Mouse (Mus musculus) embryonic facial prominence, embryonic 11.5 days (tissue): ENCODE measurements around the gene Lrrc20. TPM values are rescaled to one million over a fixed set of nuclear protein-coding genes. Genes with fewer than 3 reads are reported as not detected.

Experiments
- ATAC-seq: fragments of 200-750 bp; cut with Nextera tagmentation; replicated peaks from 2 replicates; pipeline ENCODE4 v1.8.0; 2017; ENCODE audit warnings: low read depth; ENCODE audit not compliant: insufficient number of reproducible peaks, low FRiP score, low TSS enrichment
- DNase-seq: peaks from one replicate; pipeline ENCODE4 v3.0.0-alpha.2; 2015; ENCODE audit warnings: low spot score
- H3K27ac ChIP-seq: fragments of 300-500 bp; sonication (generic); replicated peaks from 2 replicates; pipeline ENCODE4 v1.5.1; 2014; ENCODE audit warnings: mild to moderate bottlenecking, low read depth, low read length, control low read depth
- H3K27me3 ChIP-seq: fragments of 300-500 bp; sonication (generic); 2 replicates; pipeline ENCODE4 v1.6.1; 2014; ENCODE audit warnings: mild to moderate bottlenecking, low read length, moderate library complexity, mixed read lengths; ENCODE audit not compliant: control insufficient read depth, insufficient read depth
- H3K36me3 ChIP-seq: fragments of 300-500 bp; sonication (generic); replicated peaks from 2 replicates; pipeline ENCODE4 v1.6.1; 2014; ENCODE audit warnings: low read depth, mild to moderate bottlenecking, low read length, moderate library complexity, mixed read lengths; ENCODE audit not compliant: control insufficient read depth, insufficient read depth
- H3K4me1 ChIP-seq: fragments of 300-500 bp; sonication (generic); 2 replicates; pipeline ENCODE4 v1.6.1; 2014; ENCODE audit warnings: low read length, mixed read lengths; ENCODE audit not compliant: control insufficient read depth, insufficient read depth
- H3K4me2 ChIP-seq: fragments of 300-500 bp; sonication (generic); 2 replicates; pipeline ENCODE4 v1.6.1; 2014; ENCODE audit warnings: low read depth, mild to moderate bottlenecking, control low read depth, low read length, moderate library complexity
- H3K4me3 ChIP-seq: fragments of 300-500 bp; sonication (generic); 2 replicates; pipeline ENCODE4 v1.5.1; 2014; ENCODE audit warnings: low read depth, low read length, control low read depth
- H3K9ac ChIP-seq: fragments of 300-500 bp; sonication (generic); replicated peaks from 2 replicates; pipeline ENCODE4 v1.6.1; 2014; ENCODE audit warnings: mild to moderate bottlenecking, control low read depth, low read length
- H3K9me3 ChIP-seq: fragments of 300-500 bp; sonication (generic); replicated peaks from 2 replicates; pipeline ENCODE4 v1.6.1; 2016; ENCODE audit warnings: mild to moderate bottlenecking, low read length, inconsistent platforms, mixed read lengths; ENCODE audit not compliant: control insufficient read depth
- WGBS: fragments of 180-500 bp; shearing (Covaris S2); extraction: QIAGEN DNeasy Blood & Tissue Kit; methylation state at CpG from one replicate; pipeline ENCODE4 v1.1.7; 2014; 5-methylcytosine and 5-hydroxymethylcytosine counted together
- polyA plus RNA-seq: library from polyadenylated mRNA; unstranded; fragments of >200 nt; fragmentation: Nextera tagmentation; extraction: Ambion mirVana; gene quantifications from 2 replicates; pipeline ENCODE4 v1.2.1, GENCODE M21; 2014

Lrrc20 gene
- polyA plus RNA-seq, 1 experiment from 2014 or later, result 11.1 TPM

- 4% methylated on average over 11 of the region's 11 CpGs for WGBS
- Histone ChIP-seq H3K4me2 (no peak overlapping the region), H3K36me3 (no peaks in the 10 kb centered on the region), H3K27ac (no peak overlapping the region), H3K27me3 (no peaks in the 10 kb centered on the region), H3K9ac (no peak overlapping the region), H3K4me3 (no peak overlapping the region), H3K4me1 (peaks cover 10% of the 10 kb centered on the region), H3K9me3 (no peaks in the 10 kb centered on the region)
- ATAC-seq, result 0 out of 2 replicates have a peak, but pooled peaks have one; percentile 42
- peak; percentile 87 for DNase-seq
Measured at GRCm38 (mm10) chr10:61492040-61492439, 16.4 kb downstream of the Lrrc20 start.

- ATAC-seq (no peak), DNase-seq (peak; percentile 71)
- Histone ChIP-seq H3K9me3 (no peaks in the 10 kb centered on the region), H3K9ac (peak overlapping the region; percentile 29; the same call in 1 of the 2 replicates), H3K4me3 (no peak overlapping the region), H3K27me3 (no peaks in the 10 kb centered on the region), H3K36me3 (no peaks in the 10 kb centered on the region), H3K27ac (peak overlapping the region; percentile 65), H3K4me1 (peaks cover 10% of the 10 kb centered on the region), H3K4me2 (no peak overlapping the region)
- 30% methylated on average over 4 of the region's 4 CpGs for WGBS
Measured at GRCm38 (mm10) chr10:61495461-61495860, 19.9 kb downstream of the Lrrc20 start.

GRCm38 (mm10) chr10:61496231-61496630, 20.6 kb downstream of the Lrrc20 start:
- DNase-seq (peak; percentile 32), ATAC-seq (no peak)
- Histone ChIP-seq H3K9ac (peak overlapping the region; percentile 29), H3K4me1 (peaks cover 10% of the 10 kb centered on the region), H3K4me2 (no peak overlapping the region), H3K27me3 (no peaks in the 10 kb centered on the region), H3K36me3 (no peaks in the 10 kb centered on the region), H3K27ac (peak overlapping the region; percentile 65), H3K9me3 (no peaks in the 10 kb centered on the region), H3K4me3 (no peak overlapping the region)
- WGBS, result 40% methylated on average over 9 of the region's 9 CpGs

GRCm38 (mm10) chr10:61499505-61500466, 24.2 kb downstream of the Lrrc20 start:
- H3K4me3 ChIP-seq, result no peak overlapping the region
- ATAC-seq (no peak), DNase-seq (peak; percentile 36)
- H3K9ac ChIP-seq, result no peak overlapping the region
- no peaks in the 10 kb centered on the region for H3K27me3 ChIP-seq
- no peak overlapping the region for H3K27ac ChIP-seq
- H3K4me2 ChIP-seq, result no peak overlapping the region
- WGBS, result 64% methylated on average over 20 of the region's 20 CpGs
- no peaks in the 10 kb centered on the region for H3K9me3 ChIP-seq
- H3K4me1 ChIP-seq, result peaks cover 10% of the 10 kb centered on the region
- H3K36me3 ChIP-seq, result no peaks in the 10 kb centered on the region

GRCm38 (mm10) chr10:61500756-61501155, 25.2 kb downstream of the Lrrc20 start:
- peaks cover 4% of the 10 kb centered on the region; the same call in 1 of the 2 replicates for H3K4me1 ChIP-seq
- no peaks in the 10 kb centered on the region for H3K36me3 ChIP-seq
- H3K27ac ChIP-seq, result no peak overlapping the region
- H3K9me3 ChIP-seq, result no peaks in the 10 kb centered on the region
- ATAC-seq, result no peak
- 50% methylated on average over 7 of the region's 7 CpGs for WGBS
- H3K9ac ChIP-seq, result no peak overlapping the region
- no peaks in the 10 kb centered on the region for H3K27me3 ChIP-seq
- H3K4me3 ChIP-seq, result no peak overlapping the region
- H3K4me2 ChIP-seq, result no peak overlapping the region
- no peak for DNase-seq

- H3K27me3 ChIP-seq, result no peaks in the 10 kb centered on the region
- ATAC-seq, result no peak
- 88% methylated on average over 2 of the region's 2 CpGs for WGBS
Measured at GRCm38 (mm10) chr10:61504073-61504472, 28.5 kb downstream of the Lrrc20 start.

GRCm38 (mm10) chr10:61506381-61507200, 31.0 kb downstream of the Lrrc20 start:
- no peak for ATAC-seq
- H3K27ac ChIP-seq, result no peak overlapping the region
- no peak overlapping the region for H3K4me2 ChIP-seq
- H3K4me1 ChIP-seq, result no peaks in the 10 kb centered on the region
- 87% methylated on average over 7 of the region's 7 CpGs for WGBS
- no peak for DNase-seq
- H3K9me3 ChIP-seq, result no peaks in the 10 kb centered on the region
- H3K9ac ChIP-seq, result no peak overlapping the region
- H3K36me3 ChIP-seq, result no peaks in the 10 kb centered on the region
- H3K4me3 ChIP-seq, result no peak overlapping the region
- H3K27me3 ChIP-seq, result no peaks in the 10 kb centered on the region

More at GRCm38 (mm10) chr10:61504073-61504472, 28.5 kb downstream of the Lrrc20 start:
- Histone ChIP-seq H3K27ac (no peak overlapping the region), H3K4me1 (no peaks in the 10 kb centered on the region), H3K4me2 (no peak overlapping the region), H3K4me3 (no peak overlapping the region), H3K9ac (no peak overlapping the region), H3K9me3 (no peaks in the 10 kb centered on the region), H3K36me3 (no peaks in the 10 kb centered on the region)
- no peak for DNase-seq
